18 mouse cellular contexts compared by ENCODE assay signal in the genomic region with DNA sequence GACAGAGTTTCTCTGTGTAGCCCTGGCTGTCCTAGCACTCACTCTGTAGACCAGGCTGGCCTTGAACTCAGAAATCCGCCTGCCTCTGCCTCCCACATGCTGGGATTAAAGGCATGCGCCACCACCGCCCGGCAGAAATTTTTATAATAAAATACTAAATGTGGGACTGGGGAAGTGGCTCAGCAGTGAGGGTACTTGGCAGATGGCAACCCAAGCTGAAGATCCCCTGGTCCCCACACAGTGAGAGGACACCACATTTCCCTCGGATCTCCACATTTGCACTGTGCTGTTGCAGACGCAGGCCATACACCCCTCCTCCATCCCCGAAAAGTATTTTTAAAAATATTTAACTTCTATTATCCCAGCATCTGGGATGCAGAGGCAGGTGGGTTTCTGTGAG. TPM values are rescaled to one million over a fixed set of nuclear protein-coding genes. Genes with fewer than 3 reads are reported as not detected.
DNase-seq lines count a peak whose midpoint lies in the region; ATAC-seq and TF ChIP-seq lines count a peak whose summit lies in the region.
"Had no signal": no experiment of that assay in that cellular context is flagged by ENCODE, and none has a peak within 500 bp of the region (broad histone marks: within the 10 kb centered on the region; RNA-seq: fewer than 3 reads in every experiment).

No protein-coding gene starts in this region.

- H3K9me3 ChIP-seq in heart, embryonic 11.5 days (replicated peaks; ENCODE audit: control insufficient read depth, low read length) = no peaks in the 10 kb centered on the region
- no peaks in the 10 kb centered on the region for H3K9me3 ChIP-seq in MEL (replicated peaks; ENCODE audit: insufficient read depth, low read length)
- no peaks in the 10 kb centered on the region for H3K9me3 ChIP-seq in liver, embryonic 12.5 days (replicated peaks)
- no peaks in the 10 kb centered on the region for H3K9me3 ChIP-seq in liver, postnatal 0 days (ENCODE audit: low read length)
- H3K9me3 ChIP-seq: embryonic facial prominence, embryonic 12.5 days; forebrain, embryonic 12.5 days; heart, embryonic 13.5 days; hindbrain, embryonic 15.5 days had no signal

- ATAC-seq in heart, embryonic 11.5 days (replicated peaks; ENCODE audit: insufficient number of reproducible peaks, low FRiP score, low TSS enrichment) = no peak
- no peak for ATAC-seq in liver, embryonic 12.5 days
- no peak for ATAC-seq in liver, postnatal 0 days
- ATAC-seq: forebrain, embryonic 16.5 days had no signal

- H3K27ac ChIP-seq in heart, embryonic 11.5 days (ENCODE audit: low read depth, low read length) = no peak overlapping the region
- H3K27ac ChIP-seq in MEL (ENCODE audit: control insufficient read depth, low read depth, low read length) = no peak overlapping the region
- no peak overlapping the region for H3K27ac ChIP-seq in liver, embryonic 12.5 days
- no peak overlapping the region for H3K27ac ChIP-seq in liver, postnatal 0 days (ENCODE audit: low read depth)
- H3K27ac ChIP-seq: heart, embryonic 13.5 days had no signal

- H3K27me3 ChIP-seq in heart, embryonic 11.5 days (ENCODE audit: control insufficient read depth, insufficient read depth, low read length) = no peaks in the 10 kb centered on the region
- no peaks in the 10 kb centered on the region for H3K27me3 ChIP-seq in MEL (ENCODE audit: control insufficient read depth in 1 of 2, insufficient read depth in 2 of 2, low read length in 2 of 2)
- no peaks in the 10 kb centered on the region for H3K27me3 ChIP-seq in liver, embryonic 12.5 days (replicated peaks)
- no peaks in the 10 kb centered on the region for H3K27me3 ChIP-seq in liver, postnatal 0 days (ENCODE audit: insufficient read depth, low read length)
- H3K27me3 ChIP-seq: embryonic facial prominence, embryonic 12.5 days; forebrain, embryonic 12.5 days; heart, embryonic 13.5 days; hindbrain, embryonic 15.5 days had no signal

- TF ChIP-seq CTCF in MEL (IDR thresholded peaks at IDR 0.05 in 2 of 3, conservative IDR thresholded peaks at IDR 0.05 in 1 of 3; ENCODE audit: control insufficient read depth in 1 of 3, insufficient read depth in 1 of 3, low read depth in 2 of 3, low read length in 3 of 3, poor library complexity in 1 of 3, severe bottlenecking in 1 of 3) = no peak
- no peak for TF ChIP-seq CTCF in liver, postnatal 0 days (IDR thresholded peaks at IDR 0.05; ENCODE audit: low read depth)

- peak overlapping the region; percentile 0; the same call in 1 of the 2 replicates for H3K4me3 ChIP-seq in heart, embryonic 11.5 days (ENCODE audit: low read depth, low read length)
- no peak overlapping the region for H3K4me3 ChIP-seq in MEL (ENCODE audit: control insufficient read depth in 1 of 2, insufficient read depth in 1 of 2, low read depth in 2 of 2, low read length in 2 of 2)
- H3K4me3 ChIP-seq in liver, embryonic 12.5 days = no peak overlapping the region
- H3K4me3 ChIP-seq in liver, postnatal 0 days (ENCODE audit: low read depth, low read length) = no peak overlapping the region
- H3K4me3 ChIP-seq: heart, adult 2 months had no signal

- TF ChIP-seq EP300 in MEL (IDR thresholded peaks at IDR 0.05; ENCODE audit: low read depth in 1 of 2, low read length in 2 of 2) = no peak
- no peak for TF ChIP-seq EP300 in liver, postnatal 0 days (IDR thresholded peaks at IDR 0.05; ENCODE audit: low read depth)

- no peak for TF ChIP-seq RAD21 in MEL (IDR thresholded peaks at IDR 0.05; ENCODE audit: low read depth, low read length)

- 93% methylated on average over 7 of the region's 7 CpGs for WGBS in heart, embryonic 11.5 days (ENCODE audit: insufficient replicate concordance)
- WGBS in liver, embryonic 12.5 days (ENCODE audit: insufficient replicate concordance) = 92% methylated on average over 7 of the region's 7 CpGs
- WGBS in liver, postnatal 0 days (ENCODE audit: insufficient replicate concordance) = 90% methylated on average over 7 of the region's 7 CpGs

- peaks cover 35% of the 10 kb centered on the region for H3K79me2 ChIP-seq in MEL (ENCODE audit: control insufficient read depth, insufficient read depth, low read length, poor library complexity)

- DNase-seq in heart, adult 9 months (ENCODE audit: low spot score in 2 of 2) = no peak
- DNase-seq in MEL (ENCODE audit: low read depth, low spot score) = no peak
- DNase-seq in liver, postnatal 0 days = no peak
- DNase-seq in left cerebral cortex, adult 8-10 months (ENCODE audit: low spot score in 2 of 2) = no peak
- DNase-seq: adrenal gland, adult 8-10 months; adrenal gland, postnatal 36 days; cerebellum, postnatal 10 days; gastrocnemius, postnatal 14 days; heart, adult 2 months; heart, postnatal 36 days had no signal

- H3K4me1 ChIP-seq in heart, embryonic 11.5 days (ENCODE audit: control insufficient read depth, insufficient read depth, low read length) = peaks cover 9% of the 10 kb centered on the region; the same call in 1 of the 2 replicates
- peaks cover 0 to 13% of the 10 kb centered on the region in 2 experiments; a peak in 2 of 4 replicates for H3K4me1 ChIP-seq in MEL (ENCODE audit: control insufficient read depth in 1 of 2, insufficient read depth in 2 of 2, low read length in 2 of 2)
- peaks cover 37% of the 10 kb centered on the region for H3K4me1 ChIP-seq in liver, embryonic 12.5 days
- peaks cover 14% of the 10 kb centered on the region for H3K4me1 ChIP-seq in liver, postnatal 0 days (ENCODE audit: insufficient read depth)

- no peak for TF ChIP-seq POLR2A in MEL (IDR thresholded peaks at IDR 0.05; ENCODE audit: control insufficient read depth in 1 of 2, insufficient read depth in 1 of 2, low read depth in 1 of 2, low read length in 2 of 2, poor library complexity in 1 of 2)

- H3K36me3 ChIP-seq in heart, embryonic 11.5 days (ENCODE audit: control insufficient read depth, insufficient read depth, low read length) = peaks cover 3% of the 10 kb centered on the region
- H3K36me3 ChIP-seq in MEL (ENCODE audit: control insufficient read depth in 1 of 2, insufficient read depth in 2 of 2, low read length in 2 of 2) = peaks cover 0 to 18% of the 10 kb centered on the region in 2 experiments; a peak in 3 of 4 replicates
- peaks cover 35% of the 10 kb centered on the region for H3K36me3 ChIP-seq in liver, embryonic 12.5 days
- peaks cover 16% of the 10 kb centered on the region for H3K36me3 ChIP-seq in liver, postnatal 0 days (replicated peaks; ENCODE audit: insufficient read depth, low read length)

- no peak overlapping the region for H3K9ac ChIP-seq in heart, embryonic 11.5 days (ENCODE audit: low read depth, low read length)
- peak overlapping the region; percentile 26; the same call in 1 of the 2 replicates for H3K9ac ChIP-seq in MEL (ENCODE audit: control insufficient read depth, low read depth, low read length, poor library complexity, severe bottlenecking)
- no peak overlapping the region for H3K9ac ChIP-seq in liver, embryonic 12.5 days
- H3K9ac ChIP-seq in liver, postnatal 0 days (replicated peaks) = no peak overlapping the region
- H3K9ac ChIP-seq: embryonic facial prominence, embryonic 12.5 days; forebrain, embryonic 12.5 days; heart, embryonic 13.5 days; hindbrain, embryonic 15.5 days had no signal

- no peak overlapping the region for H3K4me2 ChIP-seq in heart, embryonic 11.5 days
- peak overlapping the region; percentile 77; the same call in 1 of the 2 replicates for H3K4me2 ChIP-seq in liver, embryonic 12.5 days
- 0 out of 2 replicates have a peak overlapping the region, but pooled peaks have one; percentile 82 for H3K4me2 ChIP-seq in liver, postnatal 0 days (ENCODE audit: low read depth, low read length)

RNA-seq across cellular contexts. Expression of a gene that starts 1.5 kb away (rescaled TPM):
- polyA plus RNA-seq in heart, embryonic 11.5 days (2014; fragmentation: Nextera tagmentation; extraction: Ambion mirVana) = 72.5 and 77.4 TPM in 2 replicates
- 98.2 and 102 TPM in 2 replicates for total RNA-seq in MEL (2012; rRNA removed)
- polyA plus RNA-seq in MEL (2012; ENCODE audit: insufficient read depth in 1 of 2, insufficient read length in 2 of 2, low read depth in 1 of 2, low replicate concordance in 2 of 2, missing spikeins in 1 of 2) = 100 to 1,000 TPM in 1 of 2 experiments, not detected in 1; 283 TPM
- polyA plus RNA-seq in liver, embryonic 12.5 days (2016; fragmentation: Nextera tagmentation; extraction: Ambion mirVana) = 29.1 and 35.5 TPM in 2 replicates
- 16.5 and 19.7 TPM in 2 replicates for polyA plus RNA-seq in liver, postnatal 0 days (2015; fragmentation: Nextera tagmentation; extraction: Ambion mirVana)
- 100 to 1,000 TPM; 263 to 306 (median 290) TPM for total RNA-seq in left cerebral cortex, adult 8-10 months (2022)

RNA-seq across cellular contexts. Expression of a gene that starts 1.7 kb away (rescaled TPM):
- 2.3 and 12.9 TPM in 2 replicates for polyA plus RNA-seq in heart, embryonic 11.5 days (2014; fragmentation: Nextera tagmentation; extraction: Ambion mirVana)
- 0.15 TPM in 1 of 2 replicates, not detected in the other for total RNA-seq in MEL (2012; rRNA removed)
- under 1 TPM in 1 of 2 experiments, not detected in 1; 0.79 TPM for polyA plus RNA-seq in MEL (2012; ENCODE audit: insufficient read depth in 1 of 2, insufficient read length in 2 of 2, low read depth in 1 of 2, low replicate concordance in 2 of 2, missing spikeins in 1 of 2)
- 482 and 508 TPM in 2 replicates for polyA plus RNA-seq in liver, embryonic 12.5 days (2016; fragmentation: Nextera tagmentation; extraction: Ambion mirVana)
- polyA plus RNA-seq in liver, postnatal 0 days (2015; fragmentation: Nextera tagmentation; extraction: Ambion mirVana) = 1,209 and 1,216 TPM in 2 replicates
- total RNA-seq in left cerebral cortex, adult 8-10 months (2022) = not detected
- total RNA-seq: adrenal gland, postnatal 36 days; gastrocnemius, adult 18-20 months; gastrocnemius, postnatal 14 days; heart, adult 2 months; heart, postnatal 36 days had no signal
- polyA plus RNA-seq: heart, adult 2 months had no signal

RNA-seq across cellular contexts. Expression of a gene that starts 7.3 kb away (rescaled TPM):
- polyA plus RNA-seq in heart, embryonic 11.5 days (2014; fragmentation: Nextera tagmentation; extraction: Ambion mirVana) = 8.4 and 10.8 TPM in 2 replicates
- total RNA-seq in MEL (2012; rRNA removed) = 9.3 and 13.6 TPM in 2 replicates
- polyA plus RNA-seq in MEL (2012; ENCODE audit: insufficient read depth in 1 of 2, insufficient read length in 2 of 2, low read depth in 1 of 2, low replicate concordance in 2 of 2, missing spikeins in 1 of 2) = 10 to 100 TPM in 1 of 2 experiments, not detected in 1; 11.6 TPM
- 3.7 and 4.3 TPM in 2 replicates for polyA plus RNA-seq in liver, embryonic 12.5 days (2016; fragmentation: Nextera tagmentation; extraction: Ambion mirVana)
- 4.4 and 4.8 TPM in 2 replicates for polyA plus RNA-seq in liver, postnatal 0 days (2015; fragmentation: Nextera tagmentation; extraction: Ambion mirVana)
- total RNA-seq in left cerebral cortex, adult 8-10 months (2022) = 10 to 100 TPM; 25.6 to 34.3 (median 30.1) TPM

RNA-seq across cellular contexts. Expression of a gene that starts 11.7 kb away (rescaled TPM):
- polyA plus RNA-seq in heart, embryonic 11.5 days (2014; fragmentation: Nextera tagmentation; extraction: Ambion mirVana) = 221 and 222 TPM in 2 replicates
- 193 and 222 TPM in 2 replicates for total RNA-seq in MEL (2012; rRNA removed)
- polyA plus RNA-seq in MEL (2012; ENCODE audit: insufficient read depth in 1 of 2, insufficient read length in 2 of 2, low read depth in 1 of 2, low replicate concordance in 2 of 2, missing spikeins in 1 of 2) = 100 to 1,000 TPM in 1 of 2 experiments, not detected in 1; 607 TPM
- 187 and 192 TPM in 2 replicates for polyA plus RNA-seq in liver, embryonic 12.5 days (2016; fragmentation: Nextera tagmentation; extraction: Ambion mirVana)
- 120 and 131 TPM in 2 replicates for polyA plus RNA-seq in liver, postnatal 0 days (2015; fragmentation: Nextera tagmentation; extraction: Ambion mirVana)
- total RNA-seq in left cerebral cortex, adult 8-10 months (2022) = 100 to 1,000 TPM; 188 to 228 (median 194) TPM

RNA-seq across cellular contexts. Expression of a gene that starts 12.3 kb away (rescaled TPM):
- polyA plus RNA-seq in heart, embryonic 11.5 days (2014; fragmentation: Nextera tagmentation; extraction: Ambion mirVana) = 15.7 and 17.2 TPM in 2 replicates
- total RNA-seq in MEL (2012; rRNA removed) = 44.7 and 44.9 TPM in 2 replicates
- 10 to 100 TPM in 1 of 2 experiments, not detected in 1; 40.4 TPM for polyA plus RNA-seq in MEL (2012; ENCODE audit: insufficient read depth in 1 of 2, insufficient read length in 2 of 2, low read depth in 1 of 2, low replicate concordance in 2 of 2, missing spikeins in 1 of 2)
- 16.5 and 19.6 TPM in 2 replicates for polyA plus RNA-seq in liver, embryonic 12.5 days (2016; fragmentation: Nextera tagmentation; extraction: Ambion mirVana)
- polyA plus RNA-seq in liver, postnatal 0 days (2015; fragmentation: Nextera tagmentation; extraction: Ambion mirVana) = 8.1 and 9.6 TPM in 2 replicates
- 10 to 100 TPM; 19.7 to 24.5 (median 22.8) TPM for total RNA-seq in left cerebral cortex, adult 8-10 months (2022)

Comparison
In these comparisons a context has a peak if more than half of its experiments do, and no peak if none do; other contexts are left out.
1. RNA of a gene that starts 1.7 kb away (polyA plus RNA-seq): 1,209 to 1,216 TPM in liver, postnatal 0 days and 482 to 508 TPM in liver, embryonic 12.5 days; 2.3 to 12.9 TPM in heart, embryonic 11.5 days and 0.79 TPM in MEL; every median in the first group is over 10 times any median in the second.